Mouse (Mus musculus): ENCODE data around the gene Slc52a3.
"Not testable (repeated sequence)": the region's sequence is repeated elsewhere in the genome, so short reads cannot be mapped to it uniquely, and the experiment has no call there.

Slc52a3 gene

GRCm38 (mm10) chr2:151973595-151974562 lies 22.4 kb upstream of the Slc52a3 start:
- DNase-seq, result no peak

- no peak for DNase-seq
Measured at GRCm38 (mm10) chr2:151975295-151975694, 21.0 kb upstream of the Slc52a3 start.

- no peak for DNase-seq
Measured at GRCm38 (mm10) chr2:151976067-151976466, 20.2 kb upstream of the Slc52a3 start.

GRCm38 (mm10) chr2:151977689-151978440 lies 18.4 kb upstream of the Slc52a3 start:
- DNase-seq, result no peak

- DNase-seq, result no peak
Measured at GRCm38 (mm10) chr2:151978494-151978893, 17.8 kb upstream of the Slc52a3 start.

- peak; percentile 91 for DNase-seq
Measured at GRCm38 (mm10) chr2:151979470-151980354, 16.6 kb upstream of the Slc52a3 start, which contains the start of gene Fam110a. Gene Fam110a (minus strand): TSS chr2:151980219.

GRCm38 (mm10) chr2:151980355-151980693 lies 16.0 kb upstream of the Slc52a3 start:
- DNase-seq, result no peak

- no peak for DNase-seq
Measured at GRCm38 (mm10) chr2:151981268-151981667, 15.0 kb upstream of the Slc52a3 start.

GRCm38 (mm10) chr2:151982476-151982875 lies 13.8 kb upstream of the Slc52a3 start:
- DNase-seq, result no peak

GRCm38 (mm10) chr2:151984019-151984418 lies 12.3 kb upstream of the Slc52a3 start:
- no peak for DNase-seq

- no peak for DNase-seq
Measured at GRCm38 (mm10) chr2:151985426-151986172, 10.7 kb upstream of the Slc52a3 start.

GRCm38 (mm10) chr2:151986958-151987357 lies 9.4 kb upstream of the Slc52a3 start:
- DNase-seq, result no peak

- DNase-seq, result no peak
Measured at GRCm38 (mm10) chr2:151988978-151989377, 7.3 kb upstream of the Slc52a3 start.

- DNase-seq, result no peak
Measured at GRCm38 (mm10) chr2:151990985-151991394, 5.3 kb upstream of the Slc52a3 start.

- DNase-seq, result no peak
Measured at GRCm38 (mm10) chr2:151991446-151991845, 4.9 kb upstream of the Slc52a3 start.

- DNase-seq, result peak; percentile 64
Measured at GRCm38 (mm10) chr2:151994350-151995122, 1.8 kb upstream of the Slc52a3 start.

GRCm38 (mm10) chr2:151997190-151997575 lies 872 bp downstream of the Slc52a3 start:
- DNase-seq, result not testable (repeated sequence)

- DNase-seq, result no peak
Measured at GRCm38 (mm10) chr2:151997776-151998504, 1.6 kb downstream of the Slc52a3 start.

GRCm38 (mm10) chr2:151998505-151998899 lies 2.2 kb downstream of the Slc52a3 start:
- DNase-seq, result no peak

GRCm38 (mm10) chr2:151998932-151999331 lies 2.6 kb downstream of the Slc52a3 start:
- DNase-seq, result no peak

Measured in right cerebral cortex, postnatal 25 days (tissue).